Mouse (Mus musculus) Patski (cell line): Measurements from ENCODE around the gene C1qtnf1. TPM values are rescaled to one million over a fixed set of nuclear protein-coding genes. Genes with fewer than 3 reads are reported as not detected.

Source experiments
- ATAC-seq: fragments of 100-300 bp; one replicate; pipeline ENCODE4 v1.8.0; 2021
- CTCF ChIA-PET: fragments of 350-600 bp; sonication (Branson Sonifier 250); formaldehyde crosslinking; loops from one replicate; lab custom pipeline; 2022; ENCODE audit warnings: inconsistent platforms; lab: Charles Lee
- POLR2A ChIA-PET: fragments of 350-600 bp; sonication (Branson Sonifier 250); formaldehyde crosslinking; loops from one replicate; lab custom pipeline; 2022; ENCODE audit warnings: antibody characterized with exemption, inconsistent platforms; lab: Charles Lee
- DNase-seq: peaks from one replicate; pipeline ENCODE4 v3.0.0-alpha.2; 2011; ENCODE audit warnings: low read depth, low spot score
- H3K27me3 ChIP-seq: fragments of 371-371 bp; one replicate; pipeline ENCODE4 v1.5.1; 2021
- CTCF ChIP-seq: fragments of 100-300 bp; IDR thresholded peaks from one replicate; pipeline ENCODE4 v1.5.1; 2021
- in situ Hi-C: fragments of 300-500 bp; cut with MboI; formaldehyde crosslinking; loops from 3 replicates; pipeline ENCODE4 v1.11.1; 2018; ENCODE audit warnings: low pct_unique_long_range_greater_than_20kb, mixed read lengths
- polyA plus RNA-seq: library from polyadenylated mRNA; unstranded; gene quantifications from one replicate; pipeline ENCODE4 v1.2.3, GENCODE M21; 2021

Gene C1qtnf1
- polyA plus RNA-seq, 1 experiment from 2014 or later = 11.2 TPM

DNA sequence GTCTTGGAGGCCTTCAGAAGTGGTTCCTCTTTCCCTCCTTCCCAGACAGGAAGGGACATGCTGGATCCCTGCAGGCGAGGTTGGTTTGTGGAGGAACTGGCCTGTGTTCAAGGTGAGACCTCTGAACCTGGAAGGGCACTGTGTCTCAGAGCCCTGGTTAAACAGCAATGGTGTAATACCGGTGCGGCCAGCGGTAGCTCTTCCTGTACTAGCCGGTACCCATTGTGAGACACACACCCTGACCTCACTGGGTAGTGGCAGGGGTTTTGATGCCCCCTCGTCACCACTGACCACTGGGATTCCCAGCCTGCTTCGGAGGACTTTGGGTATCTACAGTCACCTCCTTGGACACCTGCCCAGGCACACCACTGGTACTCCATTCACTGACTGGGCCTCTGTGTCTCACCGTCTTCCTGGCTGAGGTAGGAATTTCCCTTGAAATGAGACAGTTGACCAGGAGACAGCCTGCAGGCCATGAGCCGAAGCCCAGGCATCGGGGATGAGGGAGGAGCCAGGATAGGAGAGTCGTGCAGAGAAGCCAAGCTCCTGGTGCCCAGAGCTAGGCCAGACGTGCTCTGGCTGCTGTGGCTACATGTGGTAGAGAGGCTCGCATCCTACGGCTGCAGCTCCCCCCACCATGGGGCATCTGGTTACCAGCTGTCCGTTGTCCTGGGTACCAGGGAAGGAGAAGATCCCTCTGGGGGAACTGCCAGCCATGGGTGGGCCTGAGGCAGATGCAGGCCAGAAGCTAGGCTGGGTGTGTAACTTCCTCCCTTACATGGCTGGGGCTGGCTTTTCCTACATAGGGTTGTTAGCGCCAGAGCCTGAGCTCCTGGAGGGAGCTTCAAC is 3.3 kb downstream of the C1qtnf1 start:
- DNase-seq (no peak), ATAC-seq (no peak)
- CTCF ChIA-PET = interaction anchor here (0.9 to 1.5 kb wide), 4 partner anchors 8 to 13 kb away, joined by 3 to 5 read pairs (median 4); no protein-coding TSS in a partner anchor
- TF ChIP-seq CTCF = no peak
- in situ Hi-C loops = no loop called here
- POLR2A ChIA-PET = no interaction called here
- no peaks in the 10 kb centered on the region for H3K27me3 ChIP-seq

DNA sequence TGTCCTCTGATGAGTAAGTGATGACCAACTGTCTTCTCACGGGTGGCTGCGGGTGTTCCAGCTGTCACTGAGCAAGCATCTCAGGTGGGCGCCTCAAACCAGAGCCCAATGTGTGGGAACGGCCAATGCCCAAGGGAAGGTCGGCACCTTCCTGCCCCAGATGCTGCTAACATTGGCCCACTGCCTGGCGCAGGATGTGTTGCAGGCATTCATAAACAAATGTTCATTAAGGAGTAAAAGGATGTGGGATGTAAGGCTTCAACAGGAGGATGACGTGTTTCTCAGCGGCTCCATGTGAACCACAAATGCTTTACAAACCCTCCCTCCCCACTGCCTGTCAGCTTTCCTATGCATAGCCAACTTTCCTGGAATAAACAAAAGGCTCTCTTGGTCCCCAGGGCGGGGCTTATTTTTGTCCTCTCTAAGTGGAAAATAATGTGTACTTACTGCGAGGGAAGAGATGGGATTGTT is 5.4 kb downstream of the C1qtnf1 start:
- no peaks in the 10 kb centered on the region for H3K27me3 ChIP-seq
- ChIA-PET POLR2A (no interaction called here), CTCF (no interaction called here)
- no peak for TF ChIP-seq CTCF
- in situ Hi-C loops = no loop called here
- ATAC-seq = no peak
- DNase-seq = no peak

DNA sequence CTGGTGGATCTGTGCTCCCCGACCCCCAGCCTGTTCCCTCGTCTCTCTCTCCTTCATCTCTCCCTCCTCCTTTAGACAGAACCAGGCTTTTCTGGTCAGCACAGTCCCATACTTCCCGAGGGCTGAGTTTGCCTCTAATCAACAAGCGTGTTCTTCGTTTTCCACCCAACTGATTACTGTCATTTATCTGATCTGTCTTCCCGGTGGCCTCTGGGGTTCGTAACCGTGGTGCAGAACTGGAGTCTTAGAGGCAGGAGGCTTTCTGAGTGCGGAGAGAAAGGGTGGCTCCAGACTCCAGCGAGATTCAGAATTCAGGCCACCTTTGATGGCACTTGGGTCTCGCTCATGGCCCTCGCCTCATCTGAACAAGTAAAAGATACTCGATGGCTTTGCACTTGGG is 6.1 kb downstream of the C1qtnf1 start:
- H3K27me3 ChIP-seq = no peaks in the 10 kb centered on the region
- in situ Hi-C loops = no loop called here
- no peak for TF ChIP-seq CTCF
- no peak for DNase-seq
- CTCF ChIA-PET = interaction anchor here (1.4 to 3.9 kb wide), 2 partner anchors 10 kb away, joined by 4 to 36 read pairs; no protein-coding TSS in a partner anchor
- ATAC-seq = no peak
- POLR2A ChIA-PET = no interaction called here

DNA sequence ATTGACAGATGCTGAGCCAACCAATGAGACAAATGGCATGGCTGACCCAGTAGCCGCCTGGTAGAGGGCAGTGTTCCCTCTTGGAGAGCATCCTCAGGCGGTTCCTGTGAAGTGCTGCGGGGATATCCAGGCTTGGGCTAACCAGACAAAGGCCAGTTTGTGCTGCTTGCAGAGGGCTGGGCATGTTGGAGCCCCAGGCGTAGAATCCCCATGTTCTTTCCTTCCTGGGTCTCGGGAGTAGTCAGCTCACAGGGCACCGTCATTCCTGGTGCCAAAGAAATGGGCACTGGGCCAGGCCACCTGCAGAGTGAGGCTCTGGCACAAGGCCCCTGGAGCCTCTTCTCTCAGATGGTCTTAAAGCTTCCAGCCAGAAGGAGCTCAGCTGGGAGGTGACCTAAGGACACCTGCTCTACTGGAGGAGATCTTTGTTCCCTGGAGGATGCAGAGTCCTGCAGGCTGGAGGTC is 8.5 kb downstream of the C1qtnf1 start:
- DNase-seq = peak; percentile 75

DNA sequence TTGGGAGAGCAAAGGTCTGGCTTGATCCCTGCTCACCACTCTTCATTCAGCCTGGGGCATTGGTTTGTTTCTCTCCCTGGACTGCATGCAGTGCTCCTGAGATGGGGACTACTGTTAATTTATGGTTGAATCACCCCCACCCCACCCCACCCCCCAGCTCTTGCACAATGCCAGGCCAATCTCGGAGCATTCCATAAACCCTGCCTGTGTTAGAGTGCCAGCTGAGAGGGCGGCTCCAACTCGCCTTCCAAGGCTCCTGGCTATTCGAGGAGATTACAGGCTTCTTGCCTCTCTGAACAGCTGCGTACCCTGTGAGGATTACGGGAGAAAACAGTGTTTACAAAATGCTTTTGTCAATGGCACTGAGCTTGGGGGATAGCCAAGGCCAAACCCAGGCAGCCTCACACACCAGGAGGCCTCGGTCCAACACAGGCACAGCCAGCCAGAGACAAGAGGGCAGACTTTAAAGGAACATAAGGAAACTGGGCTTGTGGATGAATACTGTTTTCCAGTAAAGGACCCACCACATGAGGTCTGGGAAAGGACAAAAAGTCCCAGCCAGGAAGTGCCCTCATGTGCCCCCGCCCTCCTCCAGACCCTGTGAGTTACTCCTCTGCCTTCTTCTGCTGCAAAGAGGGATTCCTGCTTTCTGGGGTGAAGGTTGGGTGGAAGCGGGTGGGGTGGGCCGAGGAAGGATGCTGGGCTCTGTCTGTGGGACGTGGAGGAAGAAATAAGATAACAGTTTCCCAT is 10.8 kb downstream of the C1qtnf1 start:
- ChIA-PET CTCF (interaction anchor here (1.3 to 3.3 kb wide), 2 partner anchors 8 to 16 kb away, joined by 4 to 34 read pairs; no protein-coding TSS in a partner anchor), POLR2A (no interaction called here)
- ATAC-seq = no peak
- TF ChIP-seq CTCF = no peak
- H3K27me3 ChIP-seq = no peaks in the 10 kb centered on the region
- DNase-seq = peak; percentile 58
- in situ Hi-C loops = no loop called here

More for the DNA sequence above, 8.5 kb downstream of the C1qtnf1 start:
- in situ Hi-C loops = no loop called here
- CTCF ChIA-PET = interaction anchor here (3.9 kb wide), 1 partner anchor 12 kb away, joined by 36 read pairs; no protein-coding TSS in a partner anchor
- peak; percentile 48 for ATAC-seq
- no peak for TF ChIP-seq CTCF
- H3K27me3 ChIP-seq = no peaks in the 10 kb centered on the region
- POLR2A ChIA-PET = no interaction called here

DNA sequence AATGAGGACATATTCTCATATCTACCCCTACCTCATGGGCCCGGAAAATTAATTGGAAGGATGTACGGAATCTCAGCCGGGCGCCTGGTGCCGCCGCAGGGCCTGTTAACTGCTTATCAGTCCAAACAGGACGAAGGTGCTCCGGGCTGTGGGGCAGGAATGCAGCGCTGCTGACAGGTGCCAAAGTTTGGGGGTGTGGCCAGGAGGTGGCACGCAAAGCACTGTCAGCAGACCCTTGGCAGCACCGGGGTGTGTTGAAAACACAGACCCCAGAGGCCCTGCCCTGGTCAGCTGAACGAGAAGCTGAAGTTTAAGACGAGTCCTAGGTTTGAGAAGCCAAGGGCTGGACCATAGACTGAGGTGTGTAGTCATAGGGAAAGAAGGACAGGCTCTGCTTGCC is 14.7 kb downstream of the C1qtnf1 start:
- in situ Hi-C loops = no loop called here
- ChIA-PET POLR2A (interaction anchor here (1.0 to 1.9 kb wide), 3 partner anchors 14 to 23 kb away, joined by 3 to 14 read pairs (median 3); no protein-coding TSS in a partner anchor), CTCF (interaction anchor here (1.2 to 5.2 kb wide), 7 partner anchors 11 to 100 kb away, joined by 3 to 113 read pairs (median 11); partner anchors contain the start of genes C1qtnf1, Cant1 and Cep295nl)
- no peak for DNase-seq
- H3K27me3 ChIP-seq = no peaks in the 10 kb centered on the region
- ATAC-seq = no peak
- TF ChIP-seq CTCF = no peak

DNA sequence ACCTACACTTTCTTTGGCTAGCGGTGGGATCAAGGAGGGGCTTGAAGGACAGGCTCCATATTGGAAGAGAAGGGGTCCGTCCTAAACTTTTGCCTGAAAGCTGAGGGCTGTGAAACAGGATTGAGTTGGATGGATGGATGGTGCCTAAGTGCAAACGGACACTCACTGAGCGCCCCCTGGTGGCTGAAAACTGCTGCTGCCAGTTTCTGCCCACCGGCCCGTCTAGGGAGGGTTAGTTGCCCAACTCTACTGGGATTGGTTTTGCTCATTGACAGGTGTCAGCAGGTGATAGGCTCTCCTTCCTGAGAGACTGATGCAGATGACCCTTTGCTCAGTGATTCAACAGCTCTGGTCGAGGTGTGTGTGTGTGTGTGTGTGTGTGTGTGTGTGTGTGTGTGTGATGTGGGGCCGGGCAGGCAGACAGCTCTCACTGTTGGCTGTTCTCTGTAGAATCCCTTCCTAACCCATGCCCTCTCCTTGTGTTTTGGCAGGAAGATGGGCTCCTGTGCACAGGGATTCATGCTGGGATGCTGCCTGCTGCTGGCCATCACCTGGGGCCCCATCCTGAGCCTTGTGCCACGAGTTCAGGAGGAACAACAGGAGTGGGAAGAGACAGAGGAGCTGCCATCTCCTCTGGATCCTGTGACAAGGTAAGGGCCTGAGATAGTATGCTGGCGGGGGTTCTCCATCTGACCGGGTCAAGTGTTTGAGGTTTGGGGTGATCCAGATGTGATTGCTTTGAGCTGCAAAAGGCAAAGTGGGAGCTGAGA is 15.4 kb downstream of the C1qtnf1 start:
- DNase-seq (no peak), ATAC-seq (no peak)
- ChIA-PET POLR2A (interaction anchor here (0.8 to 1.9 kb wide), 4 partner anchors 14 to 24 kb away, joined by 3 to 14 read pairs (median 4); no protein-coding TSS in a partner anchor), CTCF (interaction anchor here (1.2 to 5.2 kb wide), 11 partner anchors 9 to 296 kb away, joined by 3 to 113 read pairs (median 5); partner anchors contain the start of genes C1qtnf1, Cant1 and Cep295nl)
- TF ChIP-seq CTCF = no peak
- in situ Hi-C loops = no loop called here
- H3K27me3 ChIP-seq = no peaks in the 10 kb centered on the region

DNA sequence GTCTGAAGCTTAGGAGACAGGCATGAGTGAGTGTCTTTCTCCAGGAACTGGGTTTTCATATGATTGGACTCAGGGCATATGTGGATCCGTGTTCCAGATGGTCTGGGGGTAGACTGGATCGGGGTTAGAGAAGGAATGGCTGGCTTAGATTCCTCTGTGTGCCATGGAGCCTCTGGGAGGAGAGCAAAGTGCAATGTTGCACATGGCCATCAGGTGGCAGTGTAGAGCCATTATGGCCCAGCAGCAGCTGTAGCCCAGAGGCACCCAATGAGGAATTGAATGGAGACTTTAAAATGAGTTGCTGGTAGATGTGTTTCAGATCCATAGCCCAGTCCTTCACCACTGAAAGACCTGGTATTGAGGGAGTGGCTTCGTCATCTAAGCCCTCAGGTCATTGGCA is 17.8 kb downstream of the C1qtnf1 start:
- POLR2A ChIA-PET = interaction anchor here (1.1 kb wide), 1 partner anchor 28 kb away, joined by 3 read pairs; no protein-coding TSS in a partner anchor
- no peak for ATAC-seq
- in situ Hi-C loops = loop anchor here (5.0 kb wide), 1 partner anchor 296 kb away; no protein-coding TSS in a partner anchor
- H3K27me3 ChIP-seq = no peaks in the 10 kb centered on the region
- CTCF ChIA-PET = interaction anchor here (1.1 to 5.2 kb wide), 6 partner anchors 15 to 293 kb away, joined by 3 to 113 read pairs (median 4); partner anchors contain the start of gene Cant1
- DNase-seq = no peak
- peak; percentile 93 for TF ChIP-seq CTCF

DNA sequence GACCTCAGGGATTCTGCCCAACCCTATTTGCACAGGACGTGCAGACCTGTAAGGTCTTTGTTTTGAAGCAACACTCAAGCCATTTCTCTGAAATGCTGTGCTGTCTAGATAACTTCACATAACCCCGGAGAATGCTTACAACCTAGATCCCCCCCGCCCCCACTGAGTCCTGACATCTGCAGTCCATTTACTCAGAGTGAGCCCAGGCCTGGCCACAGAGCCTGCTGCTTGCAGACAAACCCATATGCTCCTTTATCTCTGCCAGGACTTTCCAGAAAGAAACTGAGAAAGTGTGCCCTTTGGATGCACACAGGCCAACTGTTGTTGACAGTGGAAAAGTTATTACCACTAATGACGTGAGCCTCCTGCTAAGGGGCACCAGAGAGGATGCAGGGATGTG is 19.3 kb downstream of the C1qtnf1 start:
- TF ChIP-seq CTCF = no peak
- H3K27me3 ChIP-seq = no peaks in the 10 kb centered on the region
- CTCF ChIA-PET = no interaction called here
- DNase-seq = no peak
- POLR2A ChIA-PET = no interaction called here
- in situ Hi-C loops = loop anchor here (5.0 kb wide), 1 partner anchor 295 kb away; no protein-coding TSS in a partner anchor
- ATAC-seq = no peak
